Mouse (Mus musculus): ENCODE measurements at regions not wholly inside any gene's neighbourhood (a gene's known extent, or its start where the extent isn't known, plus 50 kb on each side); places are given as distances from the start of the nearest gene placed in this dataset.

DNA sequence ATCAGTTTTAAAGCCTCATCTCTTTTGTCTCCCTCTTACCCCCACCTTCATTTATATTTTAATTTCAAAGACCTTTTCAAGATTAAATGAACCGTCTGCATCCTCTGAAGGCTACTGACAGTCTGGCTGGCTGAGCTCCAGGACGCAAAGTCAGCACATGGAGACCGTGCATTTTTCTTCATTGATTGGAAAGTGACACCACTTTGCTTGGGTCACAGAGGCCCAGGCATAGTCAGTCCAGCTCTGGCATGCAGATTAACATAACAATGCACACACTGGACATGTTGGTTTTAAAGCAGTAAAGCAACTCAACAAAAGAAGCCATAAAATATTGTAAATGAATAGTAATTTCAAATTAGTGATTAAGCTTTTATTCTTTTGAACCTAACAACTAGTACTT lies 429.7 kb downstream of the Gm43517 start:
- TF ChIP-seq USF1 (IDR thresholded peaks at IDR 0.05; ENCODE audit: low read depth) (no peak), SRF (IDR thresholded peaks at IDR 0.05; ENCODE audit: control insufficient read depth, insufficient read length, low read depth) (no peak), POLR2A (IDR thresholded peaks at IDR 0.05; ENCODE audit: insufficient read length, low read depth) (no peak), CEBPB (IDR thresholded peaks at IDR 0.05; ENCODE audit: insufficient read depth, poor library complexity, severe bottlenecking) (no peak), MYOD1 (IDR thresholded peaks at IDR 0.05; ENCODE audit: control insufficient read depth in 1 of 3, insufficient read length in 2 of 3, low read depth in 2 of 3) (no peak), POLR2AphosphoS2 (IDR thresholded peaks at IDR 0.05; ENCODE audit: insufficient read length, low read depth) (no peak), E2F4 (IDR thresholded peaks at IDR 0.05; ENCODE audit: insufficient read depth) (no peak), MAX (IDR thresholded peaks at IDR 0.05; ENCODE audit: low read depth) (no peak), MYOG (IDR thresholded peaks at IDR 0.05; ENCODE audit: control insufficient read depth in 1 of 3, insufficient read depth in 1 of 3, insufficient read length in 2 of 3, low read depth in 2 of 3) (no peak), REST (IDR thresholded peaks at IDR 0.05; ENCODE audit: insufficient read depth, insufficient read length) (no peak)
